Mouse (Mus musculus): Measurements from ENCODE around the gene Mettl14.
"Not testable (repeated sequence)": the region's sequence is repeated elsewhere in the genome, so short reads cannot be mapped to it uniquely, and the experiment has no call there.

Gene Mettl14

DNA sequence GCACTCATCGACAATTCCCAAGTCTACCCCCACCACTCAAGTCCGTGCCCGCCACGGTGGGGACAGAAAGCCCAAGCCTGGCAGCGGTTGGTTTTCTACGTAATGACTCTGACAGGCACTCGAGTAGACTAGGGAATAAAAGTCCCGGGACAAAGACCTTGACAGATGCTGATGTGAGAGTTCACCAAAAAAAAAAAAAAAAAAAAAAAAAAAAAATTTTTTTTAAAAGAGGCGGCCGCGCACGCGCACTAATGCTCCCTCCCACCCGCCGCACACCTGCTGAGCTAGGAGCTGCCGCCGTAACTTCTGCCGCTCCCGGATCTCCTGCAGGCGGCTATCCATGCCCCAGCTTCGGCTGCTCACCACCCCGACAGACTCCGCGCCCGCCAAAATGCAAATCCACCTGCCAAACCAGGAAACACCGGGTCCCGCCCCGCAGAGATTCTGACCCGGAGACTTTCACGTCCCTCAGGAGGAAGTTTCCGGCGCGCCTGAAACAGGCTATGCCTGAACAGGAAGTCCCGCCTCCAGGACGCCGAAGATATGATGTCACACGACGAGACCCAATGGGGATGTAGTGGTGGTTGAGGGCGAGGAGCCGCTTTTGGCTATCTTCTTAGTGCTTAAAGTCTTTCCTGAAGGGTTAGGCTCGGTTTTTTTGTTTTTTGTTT is at the start of gene Mettl14:
Gene Mettl14 (minus strand): TSS at position 623 of the 671 bp plus-strand sequence.
- in situ Hi-C loops (cut with MboI, MseI), result no loop called here

GRCm38 (mm10) chr3:123433362-123433761 is 47.5 kb upstream of the Mettl14 start:
- in situ Hi-C loops (cut with MboI, MseI), result no loop called here

- in situ Hi-C loops (cut with MboI, MseI), result no loop called here
These were observed 46.2 kb upstream of the Mettl14 start for GRCm38 (mm10) chr3:123431951-123432674.

- in situ Hi-C loops (cut with MboI, MseI), result no loop called here
These were observed 43.9 kb upstream of the Mettl14 start for GRCm38 (mm10) chr3:123429597-123430458.

DNA sequence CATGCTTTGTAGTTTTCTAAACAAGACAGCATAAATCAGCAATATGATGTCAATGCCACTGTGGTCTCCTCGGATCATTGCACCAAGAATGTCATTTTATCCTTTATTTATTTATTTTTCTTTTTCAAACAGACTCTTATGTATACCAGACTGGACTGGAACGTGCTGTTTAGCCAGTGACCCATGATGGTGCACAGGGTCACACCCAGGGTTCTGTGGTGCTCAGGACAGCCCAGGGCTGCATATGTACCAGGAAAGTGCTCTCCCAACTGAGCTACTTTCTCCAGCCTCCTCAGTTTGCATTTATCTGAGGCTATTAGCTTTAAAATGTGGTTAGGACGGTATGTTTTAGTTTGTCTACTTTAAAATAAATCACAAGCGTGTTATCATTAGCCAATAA is 42.1 kb upstream of the Mettl14 start:
- in situ Hi-C loops (cut with MboI, MseI), result no loop called here

GRCm38 (mm10) chr3:123425647-123426046 is 39.7 kb upstream of the Mettl14 start:
- in situ Hi-C loops (cut with MboI, MseI), result no loop called here

- in situ Hi-C loops (cut with MboI, MseI), result no loop called here
These were observed 27.3 kb upstream of the Mettl14 start for GRCm38 (mm10) chr3:123413173-123413572.

DNA sequence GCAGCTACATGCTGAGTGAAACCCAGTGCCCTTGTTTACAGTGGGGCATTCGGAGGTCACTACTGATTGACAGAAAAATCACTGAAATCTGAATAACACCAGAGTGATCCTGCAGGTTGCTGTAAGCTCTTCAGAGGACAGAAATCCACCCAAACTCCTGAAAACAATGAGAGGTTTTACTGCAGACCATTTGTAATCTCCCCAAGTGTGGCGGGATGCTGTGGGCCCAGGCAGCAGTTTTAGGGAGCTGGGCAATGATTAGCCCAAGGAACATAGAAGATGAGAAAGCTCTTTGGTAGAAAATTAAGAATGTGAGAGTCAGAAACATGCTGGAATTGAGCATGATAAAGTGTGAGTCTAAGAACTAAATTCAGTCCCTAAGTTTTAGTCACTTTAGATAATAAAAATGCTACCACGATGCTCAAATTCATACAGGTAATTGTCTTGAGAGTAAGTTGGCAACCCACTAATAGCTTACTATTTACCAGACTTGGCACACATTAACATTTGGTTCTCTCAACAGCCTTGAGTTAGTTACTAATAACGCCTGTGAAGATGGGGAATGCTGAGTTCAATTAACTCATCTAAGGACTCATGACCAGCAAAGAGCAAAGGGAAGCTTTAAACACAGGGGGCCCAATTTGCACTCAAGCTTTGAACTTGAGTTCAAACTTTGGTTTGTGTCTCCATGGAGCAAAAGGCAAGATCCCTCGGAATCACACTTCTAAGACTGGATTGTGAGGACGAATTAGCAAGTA is 26.1 kb upstream of the Mettl14 start:
- in situ Hi-C loops (cut with MboI, MseI), result no loop called here

DNA sequence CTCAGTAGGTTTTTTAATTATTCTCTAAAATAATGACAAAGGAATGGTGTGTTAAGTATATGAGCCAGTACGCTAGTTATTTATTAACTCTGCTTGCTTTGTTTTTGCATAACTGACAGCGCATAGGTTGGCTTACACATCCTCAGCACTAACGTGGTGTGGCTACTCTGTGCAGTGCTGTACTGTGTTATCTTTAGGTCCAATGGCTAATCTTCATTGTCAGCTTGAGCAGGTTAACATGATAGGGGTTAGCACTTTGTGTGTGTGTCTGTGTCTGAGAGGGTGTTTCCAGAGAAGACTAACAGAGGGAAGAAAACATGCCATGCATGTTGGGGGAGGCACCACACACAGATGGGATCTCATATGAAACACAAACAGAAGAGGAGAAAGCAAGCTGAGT is 19.0 kb upstream of the Mettl14 start:
- in situ Hi-C loops (cut with MboI, MseI), result no loop called here

- in situ Hi-C loops (cut with MboI, MseI), result loop anchor here (5.0 kb wide), 1 partner anchor 99 kb away; no protein-coding TSS in a partner anchor
These were observed 11.9 kb upstream of the Mettl14 start for GRCm38 (mm10) chr3:123397562-123398481.

- in situ Hi-C loops (cut with MboI, MseI), result loop anchor here (5.0 kb wide), 1 partner anchor 102 kb away; no protein-coding TSS in a partner anchor
These were observed 9.7 kb upstream of the Mettl14 start for GRCm38 (mm10) chr3:123395611-123396010.

GRCm38 (mm10) chr3:123391180-123391579 is 5.3 kb upstream of the Mettl14 start:
- in situ Hi-C loops (cut with MboI, MseI), result no loop called here

DNA sequence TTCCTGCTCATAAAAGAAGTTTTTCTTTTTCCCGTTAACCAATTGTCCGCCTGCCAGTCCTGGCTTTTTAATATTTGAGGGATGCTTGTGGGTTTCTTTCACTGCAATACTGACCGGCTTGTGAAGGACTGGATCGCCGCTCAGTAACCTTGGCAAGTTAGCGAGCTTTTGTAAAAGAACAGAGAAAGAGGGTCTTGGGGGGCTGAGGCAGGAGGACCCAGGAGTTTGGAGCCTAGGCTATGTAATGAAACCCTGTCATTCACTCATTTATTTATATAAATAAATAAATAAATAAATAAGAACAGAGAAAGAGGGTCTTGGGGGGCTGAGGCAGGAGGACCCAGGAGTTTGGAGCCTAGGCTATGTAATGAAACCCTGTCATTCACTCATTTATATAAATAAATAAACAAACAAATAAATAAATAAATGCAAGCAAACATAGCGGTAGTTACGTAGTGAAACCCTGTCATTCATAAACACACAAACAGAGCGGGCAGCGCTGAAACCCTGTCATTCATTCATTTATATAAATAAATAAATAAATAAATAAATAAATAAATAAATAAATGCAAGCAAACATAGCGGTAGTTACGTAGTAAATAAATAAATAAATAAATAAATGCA is 361 bp upstream of the Mettl14 start:
- in situ Hi-C loops (cut with MboI, MseI), result not testable (repeated sequence)

DNA sequence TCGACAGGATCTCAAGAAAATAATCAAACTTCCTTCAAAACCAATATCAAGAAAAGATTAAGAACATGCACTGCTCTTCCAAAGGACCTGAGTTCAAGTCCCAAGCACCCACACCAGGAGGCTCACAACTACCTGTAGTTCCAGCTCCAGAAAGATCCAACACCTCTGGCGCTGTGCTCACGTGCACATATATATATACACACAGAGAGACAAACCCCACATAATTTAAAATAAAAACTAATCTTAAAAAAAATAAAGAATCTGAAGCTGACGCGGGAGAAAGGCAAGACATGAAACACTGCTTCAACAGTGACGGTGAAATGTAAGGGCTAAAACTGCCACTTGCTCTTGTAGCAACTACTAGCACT is 806 bp downstream of the Mettl14 start:
- in situ Hi-C loops (cut with MboI, MseI), result no loop called here

- in situ Hi-C loops (cut with MboI, MseI), result no loop called here
These were observed 1.5 kb downstream of the Mettl14 start for GRCm38 (mm10) chr3:123384435-123384834.

DNA sequence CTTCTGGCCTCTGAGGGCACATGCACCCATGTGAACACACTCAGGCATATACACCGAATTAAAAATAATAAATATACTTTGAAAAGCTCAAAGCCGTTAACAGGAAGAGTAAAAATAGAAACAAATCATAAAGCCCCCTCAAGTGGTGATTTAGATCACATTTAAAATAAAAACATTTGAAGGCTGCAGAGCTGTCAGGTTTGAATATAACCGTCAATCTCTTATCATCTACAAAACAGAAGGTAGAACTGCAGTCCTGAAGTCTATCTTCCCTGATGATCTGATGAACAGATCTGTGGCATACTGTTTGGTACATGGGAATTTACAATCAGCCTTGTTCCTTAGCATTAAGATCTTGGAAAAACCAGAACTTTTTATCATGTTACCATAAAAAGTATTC is 9.3 kb downstream of the Mettl14 start:
- in situ Hi-C loops (cut with MboI, MseI), result no loop called here

DNA sequence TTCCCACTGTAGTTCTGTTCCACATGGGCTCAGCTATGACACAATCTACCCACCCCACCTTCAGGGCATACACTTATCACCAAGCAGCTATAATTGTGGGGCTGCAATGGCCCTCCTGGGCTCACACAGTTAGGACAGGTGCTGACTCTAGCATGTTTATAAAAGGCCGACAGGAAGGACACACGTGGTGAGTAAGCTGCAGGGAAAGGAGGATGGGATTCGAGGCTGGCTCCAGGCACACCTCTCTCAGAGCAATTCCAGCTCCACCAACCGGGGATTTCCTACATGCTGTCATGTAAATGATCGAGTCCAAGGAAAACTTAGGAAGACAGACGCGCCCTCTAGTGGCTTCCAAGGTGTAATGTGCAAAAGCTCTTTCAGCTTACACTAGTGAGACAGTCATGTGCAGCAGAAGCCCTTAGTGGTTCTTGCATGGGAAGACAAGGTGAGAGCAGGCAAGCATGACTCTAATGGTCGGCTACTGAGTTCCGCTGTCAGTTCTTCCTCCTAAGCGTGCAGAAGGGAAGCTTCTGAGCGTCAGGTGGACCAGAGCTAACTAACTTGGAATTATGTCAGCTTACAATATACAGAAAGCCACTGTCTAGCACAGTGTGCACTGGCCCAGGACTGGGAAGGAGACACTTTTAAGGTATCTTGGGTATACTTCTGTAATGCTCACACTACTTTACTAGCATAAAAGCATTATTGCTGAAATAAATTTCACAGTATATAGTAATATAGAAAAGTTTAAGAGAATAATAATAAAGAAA is 14.0 kb downstream of the Mettl14 start:
- in situ Hi-C loops (cut with MboI, MseI), result no loop called here

DNA sequence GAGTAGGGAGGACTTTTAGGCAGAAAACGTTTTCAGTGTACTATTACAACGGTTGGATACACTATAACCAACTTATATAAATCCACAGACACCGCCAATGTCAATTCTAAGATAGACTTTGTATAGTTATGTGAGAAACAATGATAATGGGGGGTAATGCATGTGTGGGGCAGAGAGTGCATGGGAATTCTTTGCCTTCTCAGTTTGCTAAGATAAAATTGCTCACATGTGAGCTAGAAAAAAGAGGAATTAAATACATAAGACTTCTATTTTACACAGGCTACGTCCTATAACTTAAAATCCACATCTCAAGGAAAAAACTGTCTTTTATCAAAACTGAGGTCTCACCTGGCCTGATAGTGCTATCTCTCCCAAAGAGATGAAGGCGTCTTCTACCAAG is 15.0 kb downstream of the Mettl14 start:
- in situ Hi-C loops (cut with MboI, MseI), result no loop called here

GRCm38 (mm10) chr3:123369161-123369560 is 16.7 kb downstream of the Mettl14 start:
- in situ Hi-C loops (cut with MboI, MseI), result no loop called here

All from T-helper 1 cell (primary cell).